In the genomic region with DNA sequence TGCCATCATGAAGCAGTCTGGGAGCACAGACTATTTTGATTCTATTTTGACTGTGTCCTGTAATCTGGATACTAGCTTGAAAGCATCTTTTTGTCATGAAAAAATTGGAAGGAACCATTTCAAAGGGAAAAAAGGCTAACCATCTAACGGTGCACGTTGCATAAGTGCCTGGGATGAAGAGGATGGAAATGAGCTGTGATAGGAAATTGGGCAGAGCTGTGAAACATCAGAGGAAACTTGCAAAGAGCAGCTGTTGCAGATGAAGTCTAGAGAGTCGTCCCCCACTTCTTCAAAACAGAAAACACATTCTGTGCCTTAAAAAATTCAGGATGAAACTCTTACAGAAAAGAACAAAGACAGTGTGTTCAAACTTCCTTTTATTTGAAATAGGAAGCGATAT, we compare ENCODE assay signal across 10 mouse cellular contexts.
"Had no signal": no experiment of that assay in that cellular context is flagged by ENCODE, and none has a peak within 500 bp of the region (broad histone marks: within the 10 kb centered on the region; RNA-seq: fewer than 3 reads in every experiment).

No protein-coding gene starts in this region.

- H3K4me3 ChIP-seq: intestine, embryonic 15.5 days; limb, embryonic 13.5 days; midbrain, embryonic 12.5 days; neural tube, embryonic 13.5 days had no signal

- H3K27ac ChIP-seq: intestine, embryonic 15.5 days; limb, embryonic 13.5 days; liver, embryonic 14.5 days; midbrain, embryonic 12.5 days; neural tube, embryonic 13.5 days had no signal

- DNase-seq: kidney, adult 18-20 months; kidney, postnatal 10 days; kidney, postnatal 4 days; lung, adult 18-20 months; retina, postnatal 1 day had no signal
